Mouse (Mus musculus) spleen, postnatal 36 days (tissue): Measurements from ENCODE around the gene Gm6169.
"Not testable (repeated sequence)": the region's sequence is repeated elsewhere in the genome, so short reads cannot be mapped to it uniquely, and the experiment has no call there.

Source experiments
- DNase-seq, 2 experiments: peaks; one replicate each; pipeline ENCODE4 v3.0.0; 2022; ENCODE audit warnings: low spot score in 2 of 2, mixed read lengths in 1 of 2

Gene Gm6169

DNA sequence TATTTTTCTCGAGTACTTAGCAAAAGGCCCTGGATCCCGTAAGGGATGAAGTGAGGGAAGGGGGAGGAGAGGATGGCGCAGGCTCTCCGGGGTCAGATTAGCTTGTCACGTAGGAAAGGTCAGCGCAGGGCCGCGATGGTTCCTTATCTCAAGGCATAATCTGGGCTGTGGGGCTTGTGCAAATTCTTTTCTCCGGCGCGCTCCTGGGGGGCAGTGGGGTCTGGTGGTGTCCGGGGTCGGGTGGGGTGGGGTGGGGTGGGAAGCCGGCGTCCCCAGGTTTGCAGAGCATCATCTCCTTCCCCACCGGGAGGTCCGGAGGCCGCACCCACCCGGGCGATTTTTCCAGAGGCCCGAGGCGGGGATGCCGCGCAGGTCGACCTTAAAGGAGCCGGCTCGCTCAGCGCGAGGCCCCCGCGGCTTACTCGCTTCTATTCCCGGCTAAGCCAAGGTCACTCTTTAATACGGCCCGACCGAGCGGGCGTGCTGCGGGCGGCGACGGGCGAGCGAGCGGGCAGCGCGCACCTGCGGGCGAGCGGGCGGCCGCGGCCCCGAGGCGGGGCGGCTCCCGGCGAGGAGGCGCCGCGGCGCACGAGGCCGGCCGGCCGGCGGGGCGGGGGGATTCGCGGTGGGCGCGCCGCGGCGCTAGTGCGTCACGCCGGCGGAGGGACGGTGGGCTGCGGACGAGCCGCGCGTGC is 28.0 kb downstream of the Gm6169 start:
- DNase-seq, result no peak

DNA sequence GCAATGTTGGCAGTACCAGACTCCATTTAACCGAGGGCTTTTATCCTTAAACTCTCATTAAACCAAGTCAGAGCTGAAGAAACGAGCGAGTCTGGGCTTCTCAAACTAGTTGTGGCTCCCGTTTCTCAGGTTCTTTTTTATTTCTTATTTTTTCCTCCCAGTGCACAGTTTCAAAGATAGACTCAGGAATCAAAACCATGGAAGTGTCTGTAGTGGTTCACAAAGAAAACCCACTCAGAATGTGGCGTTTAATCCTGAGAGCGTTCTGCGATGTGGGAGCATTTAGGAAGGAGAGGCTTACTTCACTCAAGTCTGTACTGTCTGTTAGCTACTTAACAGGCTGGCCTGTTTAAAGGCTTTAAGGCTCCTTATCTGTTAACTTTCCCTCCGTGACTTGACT is 30.9 kb downstream of the Gm6169 start:
- DNase-seq, result no peak

DNA sequence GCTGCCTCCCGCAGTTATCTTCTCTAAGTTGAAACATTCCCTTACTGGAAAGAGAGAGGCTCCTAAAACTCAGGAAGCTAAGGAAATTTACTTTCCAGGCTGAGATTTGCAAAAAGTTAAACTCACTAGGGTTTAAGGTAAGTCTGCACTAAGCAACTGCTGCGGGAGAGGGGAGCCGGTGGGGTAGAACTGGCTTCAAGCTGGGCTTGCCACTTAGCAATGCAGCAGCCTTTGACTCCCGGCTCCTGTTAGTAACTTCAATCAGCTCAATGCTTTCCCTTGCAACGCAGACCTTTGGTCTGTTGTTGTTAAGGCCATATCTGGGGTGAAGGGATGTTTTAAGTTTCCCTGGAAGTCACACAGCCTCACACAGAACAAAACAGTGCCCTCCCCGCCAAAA is 31.3 kb downstream of the Gm6169 start:
- DNase-seq, result no peak

DNA sequence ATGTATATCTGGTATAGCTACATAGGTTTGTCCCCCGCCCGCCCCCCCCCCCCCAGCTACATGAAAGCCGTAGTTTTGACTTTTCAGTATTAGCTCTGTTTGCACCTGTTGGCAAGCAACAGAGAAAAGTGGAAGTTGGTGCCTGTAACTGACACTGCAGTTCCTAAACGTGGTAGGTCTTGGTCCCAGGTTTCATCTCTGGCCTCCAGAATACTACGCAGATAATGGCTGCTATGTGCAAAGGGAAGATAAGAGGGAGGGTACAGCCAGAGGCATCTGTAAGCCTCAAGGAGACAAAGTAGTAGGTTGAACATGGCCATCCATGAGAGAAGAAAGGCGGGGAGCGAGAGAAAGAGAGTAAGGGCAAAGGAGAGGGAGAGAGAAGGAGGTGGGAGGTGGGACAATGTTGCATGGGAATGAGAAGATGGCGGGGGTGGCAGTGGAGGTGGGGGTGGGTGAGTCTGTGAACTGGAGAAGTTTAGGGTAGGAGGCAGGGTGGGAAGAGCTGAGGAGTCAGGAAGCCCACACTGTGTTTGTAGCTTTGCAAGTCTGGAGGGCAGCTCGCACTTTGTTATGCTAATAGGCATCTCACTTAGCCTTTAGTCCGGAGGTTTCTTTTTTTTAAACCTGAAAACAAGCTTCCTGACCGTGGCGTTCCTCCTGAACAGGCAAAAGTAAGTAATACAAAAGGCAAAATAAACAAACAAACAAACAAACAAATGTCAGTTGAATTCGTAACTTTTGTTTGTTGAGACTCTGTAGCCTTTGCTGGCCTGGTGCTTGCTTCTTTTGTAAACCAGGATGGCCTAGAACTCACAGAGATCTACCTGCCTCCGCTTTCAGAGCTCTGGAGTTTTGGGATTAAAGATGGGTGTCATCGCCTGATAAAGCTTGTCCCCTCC is 32.1 kb downstream of the Gm6169 start, which contains the start of gene Fam169a:
TSS of gene Fam169a (plus strand) at position 638 of the 902 bp plus-strand sequence.
- DNase-seq, result peak; percentile 4 to 12

DNA sequence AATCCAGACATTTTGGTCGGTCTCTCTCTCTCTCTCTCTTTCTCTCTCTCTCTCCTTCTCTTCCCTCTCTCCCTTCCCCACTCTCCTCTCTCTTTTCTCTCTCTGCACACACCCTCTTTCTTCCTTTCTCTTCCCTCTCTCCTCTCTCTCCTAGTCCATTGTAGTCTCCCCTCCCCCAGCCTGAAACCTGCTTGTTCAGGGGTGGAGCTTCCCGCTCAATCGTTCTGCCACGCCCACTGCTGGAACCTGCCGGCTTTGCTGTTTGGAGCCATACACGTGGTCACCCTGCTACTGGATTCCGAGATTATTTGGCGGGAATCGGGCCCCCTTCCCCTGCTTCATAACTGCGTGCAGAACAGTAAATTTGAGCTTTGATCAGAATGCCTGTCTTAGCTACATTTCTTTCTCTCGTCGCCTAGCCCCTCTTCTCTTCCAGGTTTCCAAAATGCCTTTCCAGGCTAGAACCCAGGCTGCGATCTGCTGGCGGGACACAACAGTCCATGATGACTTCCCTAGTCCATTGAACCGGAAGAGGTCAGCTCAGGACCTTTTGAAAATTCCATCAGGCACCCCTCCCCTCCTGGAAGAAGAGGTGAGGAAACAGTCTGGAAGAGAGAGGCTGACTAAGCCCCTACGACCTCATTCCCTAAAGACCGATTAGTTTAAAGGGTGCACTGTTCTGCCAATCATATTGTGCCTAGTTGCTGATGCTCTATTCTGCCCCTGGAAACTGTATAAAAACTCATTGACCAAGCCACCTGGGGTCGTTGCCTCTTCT is 34.0 kb downstream of the Gm6169 start:
- DNase-seq, result not testable (repeated sequence)

DNA sequence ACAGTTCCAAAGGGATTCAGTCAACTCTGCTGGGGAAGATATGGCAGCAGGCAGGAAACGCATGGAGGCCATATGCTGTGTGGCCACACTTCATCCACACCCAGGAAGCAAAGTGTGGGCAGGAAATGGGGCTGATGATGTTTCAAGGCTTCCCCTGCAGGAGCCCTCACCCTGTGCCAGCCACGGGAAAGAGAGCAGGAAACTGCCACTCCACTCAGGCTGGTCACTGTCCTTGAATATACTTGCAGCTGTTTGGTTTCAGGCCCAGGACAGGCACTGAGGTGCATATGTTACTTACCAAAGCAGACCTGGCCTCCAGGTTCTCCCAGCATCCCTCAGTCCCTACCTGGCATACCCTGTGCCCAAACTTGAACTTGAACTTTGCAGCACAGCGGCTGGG is 34.6 kb downstream of the Gm6169 start:
- no peak for DNase-seq

DNA sequence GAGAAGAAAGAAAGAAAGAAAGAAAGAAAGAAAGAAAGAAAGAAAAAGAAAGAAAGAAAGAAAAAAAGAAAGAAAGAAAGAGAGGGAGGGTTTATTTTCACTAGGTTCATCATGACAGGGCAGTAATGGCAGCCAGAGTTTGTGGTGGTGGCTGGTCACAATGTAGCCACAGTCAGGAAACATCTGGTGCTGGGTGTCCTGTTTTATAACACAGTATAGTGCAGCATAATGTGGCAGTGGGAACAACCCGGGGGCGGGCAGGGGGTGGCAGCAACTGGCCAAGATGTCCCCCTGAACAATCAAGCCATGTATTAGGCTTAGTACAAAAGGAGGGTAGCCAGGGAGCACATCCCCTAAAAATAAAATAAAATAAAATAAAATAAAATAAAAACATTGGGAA is 35.6 kb downstream of the Gm6169 start:
- DNase-seq, result no peak

DNA sequence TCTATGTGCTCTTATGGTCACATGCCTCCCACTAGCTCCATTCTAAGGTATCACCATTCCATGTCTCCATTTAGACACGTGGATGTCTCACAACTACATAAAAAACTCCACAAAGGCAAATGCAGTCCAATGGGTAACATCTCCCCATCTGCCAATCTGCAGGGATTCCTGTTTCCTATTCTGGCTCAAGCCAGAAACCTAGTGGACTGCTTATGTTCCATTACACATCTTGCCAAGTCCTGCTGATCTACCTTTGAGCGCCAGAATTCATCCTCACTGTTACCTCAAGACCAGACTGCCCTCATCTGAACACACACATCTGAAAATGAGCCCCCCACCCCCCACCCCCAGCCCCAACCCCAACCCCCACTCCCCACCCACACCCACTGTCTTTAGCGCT is 36.9 kb downstream of the Gm6169 start:
- DNase-seq, result no peak

DNA sequence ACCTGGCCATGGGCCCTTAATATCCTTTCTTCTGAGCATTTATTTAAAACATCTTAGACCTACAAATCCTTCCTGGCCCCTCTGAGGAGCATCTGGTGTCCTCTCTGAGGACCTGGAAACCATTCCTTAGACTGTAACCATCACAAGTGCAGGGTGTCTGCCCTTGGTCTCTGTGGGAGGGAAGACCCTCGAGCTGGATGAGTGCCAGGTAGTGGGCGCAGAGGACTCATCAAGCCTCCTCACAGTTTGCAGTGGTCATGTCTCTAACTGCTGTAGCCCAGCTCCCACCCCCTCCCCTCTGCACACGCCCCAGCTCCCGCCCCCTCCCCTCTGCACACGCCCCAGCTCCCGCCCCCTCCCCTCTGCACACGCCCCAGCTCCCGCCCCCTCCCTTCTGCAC is 38.7 kb downstream of the Gm6169 start:
- DNase-seq, result no peak

DNA sequence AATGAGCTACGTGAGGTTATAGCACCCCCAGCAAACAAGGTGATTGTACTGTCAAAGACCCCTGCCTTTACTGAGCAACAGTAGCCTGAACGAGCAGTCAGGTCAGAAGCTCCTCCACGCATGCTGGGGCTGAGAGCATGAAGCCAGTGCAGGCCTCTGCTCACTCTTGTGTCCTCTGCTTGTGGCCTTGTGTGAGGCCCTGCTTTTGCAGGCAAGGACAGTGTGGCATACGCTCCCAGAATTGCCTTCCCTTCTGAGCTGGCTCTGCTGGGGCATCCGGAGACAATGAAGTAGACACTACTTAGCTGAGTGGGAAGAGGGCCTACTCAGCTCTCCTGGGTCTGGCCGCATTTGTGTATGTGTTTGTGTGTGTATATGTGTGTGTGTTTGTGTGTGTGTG is 39.3 kb downstream of the Gm6169 start:
- DNase-seq, result no peak

DNA sequence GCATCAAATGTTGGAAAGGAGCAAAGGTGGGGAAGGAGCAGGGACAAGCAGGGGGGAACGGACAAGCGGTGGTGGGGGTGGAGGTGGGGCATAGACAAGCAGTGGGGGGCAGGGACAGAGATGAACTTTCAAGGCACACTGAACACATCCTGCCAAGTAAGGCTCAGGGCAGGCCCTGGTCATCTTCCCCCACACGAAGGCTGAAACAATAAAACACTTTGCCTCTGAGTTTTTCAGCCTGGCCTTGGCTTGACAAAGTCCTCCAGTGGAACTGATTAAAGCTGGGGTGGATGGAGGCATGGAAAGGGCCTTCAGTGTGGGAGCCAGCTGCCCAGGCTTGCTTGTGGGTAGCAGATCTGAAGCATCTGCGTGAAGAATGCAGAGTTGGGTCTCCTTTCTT is 41.2 kb downstream of the Gm6169 start:
- no peak for DNase-seq

DNA sequence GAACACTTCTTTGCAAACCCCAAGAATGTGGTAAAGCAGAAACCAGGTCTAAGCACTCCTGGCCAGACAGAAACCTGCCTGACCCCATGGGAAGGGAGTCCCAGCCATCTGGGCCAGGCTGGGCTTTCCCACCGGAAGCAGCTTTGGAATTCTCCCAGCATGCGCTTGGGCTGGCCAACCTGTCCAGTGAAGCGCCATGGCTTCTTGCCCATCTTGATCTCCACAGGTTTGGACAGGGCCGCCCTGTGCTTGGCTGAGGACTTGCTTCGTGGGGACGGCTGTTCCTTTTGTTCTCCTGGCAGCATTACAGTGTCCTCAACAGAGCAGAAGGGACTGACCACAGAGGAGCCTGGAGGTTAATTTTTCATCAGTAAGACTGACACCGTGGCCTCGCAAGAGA is 45.2 kb downstream of the Gm6169 start:
- DNase-seq, result no peak

DNA sequence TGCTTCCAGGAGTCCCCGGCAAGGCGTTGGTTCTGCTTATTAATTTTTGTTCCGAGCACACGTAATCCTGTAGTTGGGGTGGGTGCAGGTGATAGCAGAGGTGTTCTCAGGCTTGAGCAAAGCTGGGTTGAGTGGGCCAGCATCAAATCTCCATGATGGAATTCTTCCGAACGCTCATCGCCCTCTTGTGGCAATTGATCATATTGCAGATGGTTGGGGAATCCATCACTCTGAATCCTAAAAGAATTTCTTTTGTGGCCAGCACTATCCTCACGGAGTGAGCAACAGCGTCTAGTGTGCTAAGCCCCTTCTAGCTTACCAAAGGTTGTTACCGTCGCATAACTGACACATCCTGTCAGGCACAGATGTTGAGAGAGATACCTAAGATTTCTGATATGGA is 46.4 kb downstream of the Gm6169 start:
- DNase-seq, result peak in 1 of 2 experiments; percentile 6

DNA sequence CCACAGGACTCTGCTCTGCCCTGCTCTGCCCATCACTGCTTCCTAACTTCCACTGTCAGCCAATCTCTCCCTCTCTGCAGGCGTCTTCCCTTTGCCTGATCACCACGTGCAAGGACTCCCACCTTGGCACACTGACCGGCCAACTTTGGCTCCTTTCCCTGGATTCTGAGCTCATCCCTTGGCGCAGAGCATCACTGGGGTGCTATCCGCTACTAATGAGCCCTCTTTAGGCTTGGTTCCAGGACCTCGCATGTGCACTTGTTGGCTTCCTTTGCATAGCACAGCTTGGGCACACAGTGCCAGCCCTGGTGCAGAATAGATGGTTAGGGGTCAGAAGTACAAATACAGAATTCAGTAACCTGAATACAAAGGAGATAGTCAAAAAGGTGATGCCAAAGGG is 47.9 kb downstream of the Gm6169 start:
- no peak for DNase-seq
